Mouse (Mus musculus) activated CD4-positive, CD25-positive, alpha-beta regulatory T cell, adult 4 months (primary cell): ENCODE results near the gene Zmat3. TPM values are rescaled to one million over a fixed set of nuclear protein-coding genes. Genes with fewer than 3 reads are reported as not detected.

ENCODE experiments used
- ATAC-seq: one replicate; pipeline ENCODE4 v1.8.0; 2017
- polyA plus RNA-seq, 2 experiments: library from polyadenylated mRNA; unstranded; fragments of 100-300 nt; shearing (Covaris generic); gene quantifications; one replicate each; pipeline ENCODE4 v1.2.1; 2017

Gene Zmat3
- polyA plus RNA-seq = 1 to 10 TPM; 5.6 to 7.7 TPM

GRCm38 (mm10) chr3:32365546-32366245, at the start of gene Zmat3:
TSS of gene Zmat3 (minus strand) at chr3:32366014.
- ATAC-seq = peak; percentile 75

GRCm38 (mm10) chr3:32414381-32414780, 48.6 kb upstream of the Zmat3 start:
- no peak for ATAC-seq

- no peak for ATAC-seq
These were observed 46.8 kb upstream of the Zmat3 start for GRCm38 (mm10) chr3:32412502-32413044.

- peak; percentile 56 for ATAC-seq
These were observed 43.0 kb upstream of the Zmat3 start for GRCm38 (mm10) chr3:32408811-32409273.

- no peak for ATAC-seq
These were observed 41.0 kb upstream of the Zmat3 start for GRCm38 (mm10) chr3:32406804-32407203.

GRCm38 (mm10) chr3:32405699-32406098, 39.9 kb upstream of the Zmat3 start:
- ATAC-seq = no peak

- ATAC-seq = no peak
These were observed 37.4 kb upstream of the Zmat3 start for GRCm38 (mm10) chr3:32402990-32403885.

GRCm38 (mm10) chr3:32401591-32401990, 35.8 kb upstream of the Zmat3 start:
- no peak for ATAC-seq

- ATAC-seq = no peak
These were observed 34.1 kb upstream of the Zmat3 start for GRCm38 (mm10) chr3:32399931-32400330.

GRCm38 (mm10) chr3:32399381-32399780, 33.6 kb upstream of the Zmat3 start:
- ATAC-seq = no peak

- no peak for ATAC-seq
These were observed 32.8 kb upstream of the Zmat3 start for GRCm38 (mm10) chr3:32398623-32399022.

- no peak for ATAC-seq
These were observed 32.3 kb upstream of the Zmat3 start for GRCm38 (mm10) chr3:32398175-32398538.

GRCm38 (mm10) chr3:32397461-32398174, 31.8 kb upstream of the Zmat3 start, which contains the start of gene Pik3ca:
TSS of gene Pik3ca (plus strand) at chr3:32397671.
- ATAC-seq = peak; percentile 5

GRCm38 (mm10) chr3:32396794-32397460, 31.1 kb upstream of the Zmat3 start:
- ATAC-seq = peak; percentile 90

GRCm38 (mm10) chr3:32395771-32396551, 30.1 kb upstream of the Zmat3 start:
- ATAC-seq = no peak

- ATAC-seq = no peak
These were observed 28.2 kb upstream of the Zmat3 start for GRCm38 (mm10) chr3:32393986-32394385.

- no peak for ATAC-seq
These were observed 27.0 kb upstream of the Zmat3 start for GRCm38 (mm10) chr3:32392841-32393240.

GRCm38 (mm10) chr3:32381556-32381955, 15.7 kb upstream of the Zmat3 start:
- ATAC-seq = no peak

GRCm38 (mm10) chr3:32379891-32380290, 14.1 kb upstream of the Zmat3 start:
- peak; percentile 68 for ATAC-seq

- ATAC-seq = no peak
These were observed 7.4 kb upstream of the Zmat3 start for GRCm38 (mm10) chr3:32373236-32373635.

- no peak for ATAC-seq
These were observed 6.7 kb upstream of the Zmat3 start for GRCm38 (mm10) chr3:32372470-32372869.
